Mouse (Mus musculus): ENCODE measurements around the gene Chst10. TPM values are rescaled to one million over a fixed set of nuclear protein-coding genes. Genes with fewer than 3 reads are reported as not detected.

Chst10 gene
- total and polyA plus RNA-seq, 3 experiments = 0.31 to 0.43 TPM; not detected in 1

DNA sequence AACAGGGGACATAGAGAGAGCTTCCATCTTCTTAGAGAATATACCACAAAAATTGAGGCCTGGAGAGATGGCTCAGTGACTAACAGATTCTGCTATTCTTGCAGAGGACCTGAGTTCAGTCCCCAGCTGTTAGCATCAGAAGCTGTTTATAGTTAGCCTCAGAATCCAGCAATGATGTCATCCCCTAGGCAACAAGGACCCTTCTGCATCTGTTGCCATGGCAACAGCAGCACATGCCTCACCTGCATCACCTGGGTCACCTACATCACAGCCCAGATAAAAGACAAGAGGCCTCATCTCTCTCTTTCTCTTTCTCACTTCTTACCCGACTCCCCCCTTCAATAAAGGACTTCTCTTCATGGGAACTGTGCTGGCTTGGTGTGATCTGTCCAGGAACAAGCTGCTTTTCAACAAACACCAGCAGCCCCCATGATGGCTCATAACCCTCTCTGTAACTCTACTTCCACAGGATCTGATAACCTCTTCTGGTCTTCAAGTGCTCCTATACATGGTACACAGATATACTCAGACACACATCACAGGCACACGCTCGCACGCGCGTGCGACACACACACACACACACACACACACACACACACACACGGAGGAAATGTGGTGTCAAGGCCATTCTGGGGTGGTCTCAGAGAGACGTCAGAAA is 37.0 kb downstream of the Chst10 start:
- Histone ChIP-seq H3K27ac (ENCODE audit: control insufficient read depth, low read depth, low read length) (no peak overlapping the region), H3K36me3 (ENCODE audit: control insufficient read depth in 1 of 2, insufficient read depth in 2 of 2, low read length in 2 of 2) (no peaks in the 10 kb centered on the region), H3K27me3 (ENCODE audit: control insufficient read depth in 1 of 2, insufficient read depth in 2 of 2, low read length in 2 of 2) (no peaks in the 10 kb centered on the region), H3K4me1 (ENCODE audit: control insufficient read depth in 1 of 2, insufficient read depth in 2 of 2, low read length in 2 of 2) (peaks cover 2 to 3% of the 10 kb centered on the region in 2 experiments; a peak in 3 of 4 replicates), H3K79me2 (ENCODE audit: control insufficient read depth, insufficient read depth, low read length, poor library complexity) (no peaks in the 10 kb centered on the region), H3K4me3 (ENCODE audit: control insufficient read depth in 1 of 2, insufficient read depth in 1 of 2, low read depth in 2 of 2, low read length in 2 of 2) (no peak overlapping the region), H3K9ac (ENCODE audit: control insufficient read depth, low read depth, low read length, poor library complexity, severe bottlenecking) (no peak overlapping the region), H3K9me3 (replicated peaks; ENCODE audit: insufficient read depth, low read length) (no peaks in the 10 kb centered on the region)
- no peak for TF ChIP-seq MYB (IDR thresholded peaks at IDR 0.05; ENCODE audit: low read depth, low read length)
- no peak for TF ChIP-seq EP300 (IDR thresholded peaks at IDR 0.05; ENCODE audit: low read depth in 1 of 2, low read length in 2 of 2)
- TF ChIP-seq ZC3H11A (IDR thresholded peaks at IDR 0.05; ENCODE audit: low read depth, low read length) = no peak
- no peak for TF ChIP-seq GATA1 (IDR thresholded peaks at IDR 0.05; ENCODE audit: low read depth, low read length)
- DNase-seq (ENCODE audit: low read depth, low spot score) = no peak

DNA sequence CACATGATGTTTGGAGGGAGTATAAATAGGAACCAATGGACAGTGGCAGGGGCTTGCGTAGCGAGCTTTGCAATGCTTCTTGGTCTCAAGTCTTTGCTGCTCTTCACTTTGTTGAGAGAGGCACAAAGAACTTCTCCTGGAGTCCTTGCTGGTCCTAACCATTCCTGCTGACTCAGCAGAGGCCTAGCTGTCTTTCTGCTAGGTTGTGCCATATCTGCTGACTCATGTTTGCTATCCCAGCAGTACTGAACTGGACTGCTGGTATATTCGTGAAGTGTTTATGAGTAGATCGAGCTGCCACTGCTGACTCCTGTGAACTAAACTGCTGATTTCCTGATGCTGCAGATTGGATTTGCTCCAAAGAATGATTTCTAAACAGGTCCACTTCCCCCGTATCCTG is 37.8 kb downstream of the Chst10 start:
- Histone ChIP-seq H3K36me3 (ENCODE audit: control insufficient read depth in 1 of 2, insufficient read depth in 2 of 2, low read length in 2 of 2) (no peaks in the 10 kb centered on the region), H3K27ac (ENCODE audit: control insufficient read depth, low read depth, low read length) (no peak overlapping the region), H3K4me1 (ENCODE audit: control insufficient read depth in 1 of 2, insufficient read depth in 2 of 2, low read length in 2 of 2) (peaks cover 2 to 3% of the 10 kb centered on the region in 2 experiments; a peak in 3 of 4 replicates), H3K79me2 (ENCODE audit: control insufficient read depth, insufficient read depth, low read length, poor library complexity) (no peaks in the 10 kb centered on the region), H3K4me3 (ENCODE audit: control insufficient read depth in 1 of 2, insufficient read depth in 1 of 2, low read depth in 2 of 2, low read length in 2 of 2) (no peak overlapping the region), H3K27me3 (ENCODE audit: control insufficient read depth in 1 of 2, insufficient read depth in 2 of 2, low read length in 2 of 2) (no peaks in the 10 kb centered on the region), H3K9me3 (replicated peaks; ENCODE audit: insufficient read depth, low read length) (no peaks in the 10 kb centered on the region), H3K9ac (ENCODE audit: control insufficient read depth, low read depth, low read length, poor library complexity, severe bottlenecking) (no peak overlapping the region)
- TF ChIP-seq UBTF (IDR thresholded peaks at IDR 0.05; ENCODE audit: borderline replicate concordance, insufficient read depth, low read depth, low read length) = no peak
- TF ChIP-seq ZC3H11A (IDR thresholded peaks at IDR 0.05; ENCODE audit: low read depth, low read length) = no peak
- TF ChIP-seq POLR2A (IDR thresholded peaks at IDR 0.05; ENCODE audit: control insufficient read depth in 1 of 2, insufficient read depth in 1 of 2, low read depth in 1 of 2, low read length in 2 of 2, poor library complexity in 1 of 2) = no peak
- TF ChIP-seq MAFK (IDR thresholded peaks at IDR 0.05; ENCODE audit: borderline replicate concordance, low read depth, low read length) = peak; percentile 95
- no peak for TF ChIP-seq MAX (IDR thresholded peaks at IDR 0.05; ENCODE audit: low read length)
- TF ChIP-seq POLR2AphosphoS2 (IDR thresholded peaks at IDR 0.05; ENCODE audit: low read length) = no peak
- no peak for TF ChIP-seq ZMIZ1 (IDR thresholded peaks at IDR 0.05; ENCODE audit: low read depth, low read length)
- TF ChIP-seq MEF2A (IDR thresholded peaks at IDR 0.05; ENCODE audit: extremely low read depth, insufficient replicate concordance, low read depth, low read length, poor library complexity, severe bottlenecking) = no peak
- peak; percentile 39 for DNase-seq (ENCODE audit: low read depth, low spot score)

- no peak for TF ChIP-seq ETS1 (IDR thresholded peaks at IDR 0.05; ENCODE audit: low read depth, low read length)
- no peak for TF ChIP-seq UBTF (IDR thresholded peaks at IDR 0.05; ENCODE audit: borderline replicate concordance, insufficient read depth, low read depth, low read length)
- TF ChIP-seq TAL1 (IDR thresholded peaks at IDR 0.05; ENCODE audit: low read length) = no peak
- TF ChIP-seq TBP (IDR thresholded peaks at IDR 0.05; ENCODE audit: low read depth, low read length) = no peak
- TF ChIP-seq MXI1 (IDR thresholded peaks at IDR 0.05; ENCODE audit: low read depth, low read length) = no peak
- TF ChIP-seq SIN3A (IDR thresholded peaks at IDR 0.05; ENCODE audit: low read length) = no peak; the same call in 1 of the 2 replicates
- no peak for TF ChIP-seq ZKSCAN1 (IDR thresholded peaks at IDR 0.05; ENCODE audit: low read depth, low read length)
- no peak for TF ChIP-seq CHD2 (IDR thresholded peaks at IDR 0.05; ENCODE audit: low read length)
- TF ChIP-seq SMC3 (IDR thresholded peaks at IDR 0.05; ENCODE audit: low read depth, low read length) = peak; percentile 85
- TF ChIP-seq CTCF (IDR thresholded peaks at IDR 0.05 in 2 of 3, conservative IDR thresholded peaks at IDR 0.05 in 1 of 3; ENCODE audit: control insufficient read depth in 1 of 3, insufficient read depth in 1 of 3, low read depth in 2 of 3, low read length in 3 of 3, poor library complexity in 1 of 3, severe bottlenecking in 1 of 3) = peak; percentile 78 to 93 (median 89)
- peak; percentile 79 for TF ChIP-seq RAD21 (IDR thresholded peaks at IDR 0.05; ENCODE audit: low read depth, low read length)
- TF ChIP-seq MAFK (IDR thresholded peaks at IDR 0.05; ENCODE audit: borderline replicate concordance, low read depth, low read length) = no peak
- peak; percentile 76 for TF ChIP-seq ZC3H11A (IDR thresholded peaks at IDR 0.05; ENCODE audit: low read depth, low read length)
- TF ChIP-seq ZNF384 (IDR thresholded peaks at IDR 0.05; ENCODE audit: low read depth, low read length) = no peak
- TF ChIP-seq POLR2AphosphoS2 (IDR thresholded peaks at IDR 0.05; ENCODE audit: low read length) = no peak
- no peak for TF ChIP-seq POLR2A (IDR thresholded peaks at IDR 0.05; ENCODE audit: control insufficient read depth in 1 of 2, insufficient read depth in 1 of 2, low read depth in 1 of 2, low read length in 2 of 2, poor library complexity in 1 of 2)
- no peak for TF ChIP-seq NRF1 (IDR thresholded peaks at IDR 0.05; ENCODE audit: insufficient read depth, low read depth, low read length, poor library complexity, severe bottlenecking)
- peaks cover 0 to 21% of the 10 kb centered on the region in 2 experiments; a peak in 2 of 4 replicates for H3K36me3 ChIP-seq (ENCODE audit: control insufficient read depth in 1 of 2, insufficient read depth in 2 of 2, low read length in 2 of 2)
- H3K9ac ChIP-seq (ENCODE audit: control insufficient read depth, low read depth, low read length, poor library complexity, severe bottlenecking) = no peak overlapping the region
- DNase-seq (ENCODE audit: low read depth, low spot score) = peak; percentile 79
- no peaks in the 10 kb centered on the region for H3K79me2 ChIP-seq (ENCODE audit: control insufficient read depth, insufficient read depth, low read length, poor library complexity)
- H3K27me3 ChIP-seq (ENCODE audit: control insufficient read depth in 1 of 2, insufficient read depth in 2 of 2, low read length in 2 of 2) = no peaks in the 10 kb centered on the region
- H3K4me1 ChIP-seq (ENCODE audit: control insufficient read depth in 1 of 2, insufficient read depth in 2 of 2, low read length in 2 of 2) = peaks cover 14 to 23% of the 10 kb centered on the region in 2 experiments
- no peak overlapping the region for H3K27ac ChIP-seq (ENCODE audit: control insufficient read depth, low read depth, low read length)
- H3K4me3 ChIP-seq (ENCODE audit: control insufficient read depth in 1 of 2, insufficient read depth in 1 of 2, low read depth in 2 of 2, low read length in 2 of 2) = no peak overlapping the region
- H3K9me3 ChIP-seq (replicated peaks; ENCODE audit: insufficient read depth, low read length) = no peaks in the 10 kb centered on the region
Observed at GRCm38 (mm10) chr1:38856196-38856595, 41.8 kb downstream of the Chst10 start.
